Mouse (Mus musculus): ENCODE measurements at regions not wholly inside any gene's neighbourhood (a gene's known extent, or its start where the extent isn't known, plus 50 kb on each side); places are given as distances from the start of the nearest gene placed in this dataset.

DNA sequence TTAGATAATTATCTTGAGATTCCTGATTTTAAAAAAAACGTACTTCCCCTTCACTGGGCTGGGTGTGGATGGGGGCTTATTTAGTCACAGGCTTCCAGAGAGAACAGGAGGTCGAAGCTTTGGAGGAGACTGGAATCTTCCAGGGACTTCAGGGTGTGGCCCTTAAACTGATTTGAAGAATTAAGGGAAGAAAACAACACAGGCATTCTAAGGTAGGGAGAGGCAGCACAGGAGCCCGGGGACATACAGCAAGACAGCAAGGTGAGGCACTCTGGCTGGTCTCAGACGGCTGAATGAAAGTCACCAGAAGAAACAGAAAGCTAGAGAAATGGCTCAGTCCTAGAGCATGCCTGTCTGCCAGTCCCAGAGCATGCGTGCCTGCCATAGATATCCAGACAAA is 125.9 kb upstream of the Tbl1xr1 start:
- TF ChIP-seq JUND (IDR thresholded peaks at IDR 0.05; ENCODE audit: low read depth, low read length) (no peak), RAD21 (IDR thresholded peaks at IDR 0.05; ENCODE audit: low read depth, low read length) (no peak), ZNF384 (IDR thresholded peaks at IDR 0.05; ENCODE audit: low read depth, low read length) (peak; percentile 49), CTCF (IDR thresholded peaks at IDR 0.05 in 2 of 3, conservative IDR thresholded peaks at IDR 0.05 in 1 of 3; ENCODE audit: control insufficient read depth in 1 of 3, insufficient read depth in 1 of 3, low read depth in 2 of 3, low read length in 3 of 3, poor library complexity in 1 of 3, severe bottlenecking in 1 of 3) (no peak), POLR2AphosphoS2 (IDR thresholded peaks at IDR 0.05; ENCODE audit: low read length) (no peak), RCOR1 (IDR thresholded peaks at IDR 0.05; ENCODE audit: low read depth, low read length) (no peak), MAX (IDR thresholded peaks at IDR 0.05; ENCODE audit: low read length) (no peak), POLR2A (IDR thresholded peaks at IDR 0.05; ENCODE audit: control insufficient read depth in 1 of 2, insufficient read depth in 1 of 2, low read depth in 1 of 2, low read length in 2 of 2, poor library complexity in 1 of 2) (no peak), MEF2A (IDR thresholded peaks at IDR 0.05; ENCODE audit: extremely low read depth, insufficient replicate concordance, low read depth, low read length, poor library complexity, severe bottlenecking) (no peak)

Measured in MEL (cell line).